8 mouse cellular contexts compared by ENCODE assay signal in genomic region chr5:5514196-5515076, GRCm38 (mm10). TPM values are rescaled to one million over a fixed set of nuclear protein-coding genes. Genes with fewer than 3 reads are reported as not detected.
DNase-seq lines count a peak whose midpoint lies in the region; ATAC-seq lines count a peak whose summit lies in the region.

Gene Cldn12, minus strand, starts transcription at chr5:5514958.

- H3K4me2 ChIP-seq in hindbrain, embryonic 13.5 days: peak within 1 kb of the TSS; percentile 66

- H3K4me3 ChIP-seq in hindbrain, embryonic 13.5 days: peak within 1 kb of the TSS; percentile 74

- DNase-seq in MN1 (ENCODE audit: low spot score): peak; percentile 99
- DNase-seq in cerebellum, adult 9-10 months: peak; percentile 98
- DNase-seq in frontal cortex, postnatal 14 days (ENCODE audit: low spot score in 2 of 2): peak; percentile 95
- peak; percentile 92 to 94 for DNase-seq in layer of hippocampus, postnatal 25 days (ENCODE audit: extremely low spot score in 1 of 2, low spot score in 1 of 2)
- DNase-seq in lung, postnatal 25 days (ENCODE audit: low spot score): peak; percentile 96
- peak; percentile 97 for DNase-seq in retina, embryonic 14.5 days (ENCODE audit: low spot score)
- DNase-seq in thymus, postnatal 4 days: peak; percentile 66

- peak; percentile 97 for ATAC-seq in hindbrain, embryonic 13.5 days (ENCODE audit: low FRiP score)

- peak within 1 kb of the TSS; percentile 92 for H3K27ac ChIP-seq in hindbrain, embryonic 13.5 days

- H3K9me3 ChIP-seq in hindbrain, embryonic 13.5 days: no peaks in the 10 kb centered on the region

- peak within 1 kb of the TSS; percentile 74 for H3K9ac ChIP-seq in hindbrain, embryonic 13.5 days

- peaks cover 3% of the 10 kb centered on the region; the same call in 1 of the 2 replicates for H3K27me3 ChIP-seq in hindbrain, embryonic 13.5 days

- peaks cover 4% of the 10 kb centered on the region; the same call in 1 of the 2 replicates for H3K36me3 ChIP-seq in hindbrain, embryonic 13.5 days

- peaks cover 10% of the 10 kb centered on the region for H3K4me1 ChIP-seq in hindbrain, embryonic 13.5 days (replicated peaks)

- WGBS in hindbrain, embryonic 13.5 days: under 1% methylated on average over 79 of the region's 79 CpGs

RNA-seq across cellular contexts. Expression of gene Cldn12, which starts in this region (rescaled TPM):
- polyA plus RNA-seq in hindbrain, embryonic 13.5 days (2015; fragmentation: Nextera tagmentation; extraction: Ambion mirVana): 18.9 and 20.6 TPM in 2 replicates
- 10 to 100 TPM; 27.3 TPM for total RNA-seq in layer of hippocampus, postnatal 25 days (2021)

Comparison
In these comparisons a context has a peak if more than half of its experiments do, and no peak if none do; other contexts are left out.
1. Peak in every context shown above with its lines: DNase-seq, ATAC-seq, H3K4me3 ChIP-seq and H3K27ac ChIP-seq.